Mouse (Mus musculus) neutrophil, adult 5-6 weeks (primary cell): ENCODE results near the gene Proca1. TPM values are rescaled to one million over a fixed set of nuclear protein-coding genes. Genes with fewer than 3 reads are reported as not detected.

Experiments used
- total RNA-seq: library from RNA; stranded (forward); fragments of 200-1000 nt; gene quantifications from 2 replicates; pipeline ENCODE4 v1.2.3, GENCODE M21; 2017

The Proca1 gene
- total RNA-seq, 1 experiment from 2014 or later: not detected

Other genes starting within 250 kb of the Proca1 start
- 87.8 and 113 TPM in 2 replicates for gene Phf12, start 210.6 kb upstream of the Proca1 start, total RNA-seq
- 0.61 and 1.2 TPM in 2 replicates for gene Dhrs13, start 161.1 kb upstream of the Proca1 start, total RNA-seq
- gene Flot2, start 155.5 kb upstream of the Proca1 start, total RNA-seq: 22.8 and 23.2 TPM in 2 replicates
- gene Eral1, start 113.0 kb upstream of the Proca1 start, total RNA-seq: 12.8 and 14.9 TPM in 2 replicates
- gene Fam222b, start 98.7 kb upstream of the Proca1 start, total RNA-seq: 9.5 and 9.6 TPM in 2 replicates
- 9.9 and 12.5 TPM in 2 replicates for gene Traf4, start 27.8 kb upstream of the Proca1 start, total RNA-seq
- gene Nek8, start 16.7 kb upstream of the Proca1 start, total RNA-seq: 14.1 and 16.1 TPM in 2 replicates
- 5.4 and 6.1 TPM in 2 replicates for gene Tlcd1, start 16.7 kb upstream of the Proca1 start, total RNA-seq
- 1,363 and 1,388 TPM in 2 replicates for gene Rpl23a, start 9.8 kb upstream of the Proca1 start, total RNA-seq
- not detected in 2 replicates for gene Rab34, start 5.0 kb upstream of the Proca1 start, total RNA-seq
- gene Sdf2, start 52.4 kb downstream of the Proca1 start, total RNA-seq: 40.2 and 48.6 TPM in 2 replicates
- gene Supt6, start 52.6 kb downstream of the Proca1 start, total RNA-seq: 53.5 and 61.2 TPM in 2 replicates
- 97.4 and 102 TPM in 2 replicates for gene 2610507B11Rik, start 68.4 kb downstream of the Proca1 start, total RNA-seq
- 4.1 and 4.8 TPM in 2 replicates for gene BC030499, start 97.4 kb downstream of the Proca1 start, total RNA-seq
- gene Spag5, start 108.1 kb downstream of the Proca1 start, total RNA-seq: 0.37 and 0.93 TPM in 2 replicates
- 1.7 and 2.9 TPM in 2 replicates for gene Aldoc, start 129.6 kb downstream of the Proca1 start, total RNA-seq
- 17.2 and 21.1 TPM in 2 replicates for gene Pigs, start 135.0 kb downstream of the Proca1 start, total RNA-seq
- gene Unc119, start 150.1 kb downstream of the Proca1 start, total RNA-seq: 62.9 and 76.7 TPM in 2 replicates
- gene Foxn1, start 193.2 kb downstream of the Proca1 start, total RNA-seq: not detected in 2 replicates
- 0.25 and 0.47 TPM in 2 replicates for gene Slc13a2, start 228.8 kb downstream of the Proca1 start, total RNA-seq